Mouse (Mus musculus) megakaryocyte, embryonic 14.5 days (primary cell): ENCODE measurements at regions not wholly inside any gene's neighbourhood (a gene's known extent, or its start where the extent isn't known, plus 50 kb on each side); places are given as distances from the start of the nearest gene placed in this dataset.

ENCODE experiments used
- FLI1 ChIP-seq: IDR thresholded peaks from 2 replicates; pipeline ENCODE4 v1.6.1; 2012; ENCODE audit warnings: low read length, inconsistent platforms, mixed read lengths
- GATA1 ChIP-seq: IDR thresholded peaks from 3 replicates; pipeline ENCODE4 v1.6.1; 2012; ENCODE audit warnings: mixed read lengths, low read length, inconsistent platforms, borderline replicate concordance

DNA sequence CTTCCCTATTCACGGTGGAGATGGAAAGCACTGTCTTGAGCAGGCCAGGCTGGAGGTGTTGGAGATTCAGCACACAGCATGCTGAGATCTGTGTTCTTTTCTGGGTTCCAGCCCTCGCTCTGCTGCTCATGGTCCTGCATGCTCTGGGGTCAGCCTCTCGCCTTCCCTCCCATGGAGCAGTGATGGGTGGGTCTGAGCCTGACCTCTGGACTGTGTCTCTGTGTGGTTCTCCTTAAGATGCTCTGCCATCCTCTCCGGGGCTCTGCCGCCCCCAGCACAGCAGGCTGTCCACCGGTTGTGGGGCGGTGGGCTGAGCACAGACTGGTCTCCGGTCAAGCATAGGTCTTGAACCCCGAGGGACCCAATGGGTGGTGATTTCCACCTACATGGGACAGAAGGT lies 57.7 kb upstream of the Lemd2 start:
- TF ChIP-seq GATA1 (no peak), FLI1 (no peak)
